Mouse (Mus musculus) heart, postnatal 10 days (tissue): ENCODE results near the gene Nt5dc1. TPM values are rescaled to one million over a fixed set of nuclear protein-coding genes. Genes with fewer than 3 reads are reported as not detected.
"Not testable (repeated sequence)": the region's sequence is repeated elsewhere in the genome, so short reads cannot be mapped to it uniquely, and the experiment has no call there.

Source experiments
- DNase-seq, 2 experiments: peaks; one replicate each; pipeline ENCODE4 v3.0.0; 2021
- intact Hi-C: fragments of 180-260 bp; cut with DNase I; formaldehyde crosslinking; loops from one replicate; pipeline ENCODE4 v1.15.1; 2025
- total RNA-seq, 2 experiments: library from RNA; stranded (reverse); gene quantifications; 2 replicates each; pipeline ENCODE4 v1.2.3; 2021

Nt5dc1 gene
- total RNA-seq, 2 experiments from 2014 or later: 11.1 to 11.4 TPM

DNA sequence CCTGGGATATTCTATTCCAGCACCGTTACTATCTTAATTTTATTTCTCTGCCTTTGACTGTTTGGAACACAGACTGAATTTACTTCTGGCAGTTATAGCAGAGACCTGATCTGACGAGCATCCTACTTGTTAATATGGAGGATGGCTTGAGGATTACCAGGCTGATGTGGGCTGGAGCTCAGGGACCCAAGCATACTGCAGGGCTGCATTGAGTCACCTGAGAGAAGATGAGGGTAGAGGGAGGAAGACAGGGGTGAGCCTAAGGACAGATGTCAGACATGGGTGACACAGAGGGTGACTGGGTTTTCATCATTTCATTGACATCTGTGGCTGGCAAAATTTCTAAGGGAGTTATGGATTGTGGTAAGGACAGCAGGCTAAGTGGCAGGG is 101.1 kb downstream of the Nt5dc1 start:
- no peak for DNase-seq
- intact Hi-C loops: no loop called here

DNA sequence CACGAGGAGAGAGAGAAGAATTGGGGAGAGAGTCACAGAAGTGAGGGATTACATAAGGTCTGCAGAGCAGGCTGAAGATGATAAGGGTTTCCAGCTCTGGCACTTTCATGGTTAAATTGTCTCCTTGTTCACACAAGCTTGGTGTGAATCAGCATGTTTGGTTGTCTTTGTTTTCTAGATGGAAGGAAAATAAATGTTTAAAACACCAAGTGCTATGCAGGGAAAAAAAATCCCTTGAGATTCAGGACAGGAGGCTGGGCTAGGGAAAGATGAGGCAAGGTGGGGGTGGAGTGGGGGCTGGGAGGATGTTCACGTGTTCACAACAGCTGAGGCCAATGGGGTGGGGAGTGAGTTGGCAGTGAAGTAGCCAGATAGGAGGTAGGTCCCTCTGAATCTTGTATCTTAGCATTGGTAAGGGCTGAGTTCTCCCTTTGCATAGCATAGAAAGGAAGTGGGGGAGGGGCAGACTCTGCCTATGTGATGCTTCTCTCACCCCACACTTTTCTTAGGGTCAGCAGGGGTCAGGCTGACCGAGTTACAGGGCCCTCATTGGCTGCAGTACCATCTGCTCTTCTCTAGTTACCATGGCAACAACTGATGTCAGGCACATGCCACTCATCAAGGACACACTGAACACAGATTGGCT is 101.7 kb downstream of the Nt5dc1 start:
- intact Hi-C loops: no loop called here
- peak in 1 of 2 experiments; percentile 30 for DNase-seq

DNA sequence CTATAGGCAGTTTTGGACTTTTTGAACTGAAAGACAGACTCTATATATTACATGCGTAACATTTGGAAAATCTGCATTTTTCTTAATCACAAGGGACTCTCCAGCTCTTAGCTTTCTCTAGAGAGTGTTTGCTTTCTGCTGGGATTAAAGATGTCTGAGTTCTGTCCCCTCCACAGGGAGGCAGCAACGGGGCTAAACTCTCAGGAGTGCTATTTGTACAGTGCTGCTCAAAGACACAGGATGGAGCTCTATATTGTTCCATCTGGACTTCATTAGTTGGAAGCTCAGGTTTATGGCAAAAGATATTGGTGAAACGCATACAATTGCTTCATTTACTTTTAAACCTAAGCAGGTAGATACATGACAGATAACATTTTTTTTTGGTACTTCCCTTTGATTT is 105.8 kb downstream of the Nt5dc1 start:
- no peak for DNase-seq

DNA sequence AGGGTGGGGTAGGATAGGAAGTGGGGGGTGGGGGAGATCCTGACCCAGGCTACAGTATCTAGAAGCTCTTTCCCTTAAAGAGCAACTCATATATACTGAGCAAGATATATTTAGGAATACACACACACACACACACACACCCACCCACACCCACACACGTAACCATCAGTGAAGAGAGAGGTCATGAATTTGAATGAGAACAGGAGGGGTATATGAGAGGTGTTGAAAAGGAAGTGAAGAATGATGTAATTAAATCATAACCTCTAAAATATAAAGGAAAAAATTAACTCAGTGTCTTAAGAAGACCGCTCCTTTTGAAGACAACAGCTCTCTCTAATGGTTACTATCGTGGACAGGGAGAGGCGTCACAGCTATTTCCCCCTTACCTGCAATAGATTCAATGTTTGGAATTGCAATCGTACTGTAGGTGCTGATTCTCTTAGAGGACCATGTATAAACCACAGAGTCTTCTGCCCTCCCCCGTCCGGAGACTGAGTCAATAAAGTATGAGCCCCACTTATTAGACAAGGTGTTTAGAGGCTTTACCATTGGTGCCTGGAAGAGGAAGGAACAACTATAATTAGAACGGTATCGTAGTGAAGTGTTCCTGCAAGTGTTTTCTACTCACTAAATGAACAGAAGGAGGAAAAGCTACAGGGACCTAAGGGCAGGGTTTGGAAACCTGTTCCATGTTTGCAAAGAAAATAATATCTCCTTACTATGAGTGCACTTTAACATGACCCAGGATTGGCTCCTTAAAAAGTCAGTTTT is 108.3 kb downstream of the Nt5dc1 start:
- no peak for DNase-seq
- intact Hi-C loops: no loop called here

More for the DNA sequence above, 105.8 kb downstream of the Nt5dc1 start:
- intact Hi-C loops: no loop called here

DNA sequence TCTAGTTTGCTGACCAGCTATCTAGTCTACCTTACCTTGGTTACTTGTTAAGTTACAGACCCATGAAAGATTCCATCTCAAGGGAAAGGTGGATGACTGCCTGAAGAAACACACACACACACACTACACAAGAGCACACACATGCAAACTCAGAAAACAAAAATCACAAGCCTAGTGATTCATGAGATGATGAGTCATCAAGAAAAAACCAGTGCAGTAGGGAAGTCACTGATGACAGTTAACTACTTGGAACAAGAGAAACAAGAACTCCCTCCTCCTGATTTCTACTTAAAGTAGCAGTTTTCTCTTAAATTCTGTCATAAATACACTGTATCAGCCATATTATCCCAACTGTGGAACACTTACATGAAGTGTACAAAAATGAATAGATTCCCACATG is 111.3 kb downstream of the Nt5dc1 start:
- intact Hi-C loops: no loop called here
- DNase-seq: no peak

DNA sequence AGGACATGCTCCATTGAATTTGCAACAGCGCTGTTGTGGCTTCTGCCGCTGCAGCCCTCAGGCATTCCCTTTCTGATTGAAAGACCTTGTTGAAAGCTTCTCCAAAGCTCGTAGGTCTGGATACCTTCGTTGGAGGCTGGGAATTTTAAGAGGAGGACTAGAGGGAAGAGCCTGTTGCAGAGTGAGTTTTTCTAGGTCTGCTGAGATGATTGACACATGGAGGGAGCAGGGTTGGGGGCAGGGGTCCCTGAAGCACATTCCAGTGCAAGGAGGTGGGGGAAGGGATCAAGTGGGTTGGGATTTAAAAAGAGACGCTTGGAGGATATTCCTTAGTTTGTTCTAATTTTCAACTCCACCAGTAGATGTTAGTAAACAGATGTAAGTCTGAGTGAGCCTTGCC is 118.0 kb downstream of the Nt5dc1 start:
- intact Hi-C loops: no loop called here
- peak in 1 of 2 experiments; percentile 6 for DNase-seq

DNA sequence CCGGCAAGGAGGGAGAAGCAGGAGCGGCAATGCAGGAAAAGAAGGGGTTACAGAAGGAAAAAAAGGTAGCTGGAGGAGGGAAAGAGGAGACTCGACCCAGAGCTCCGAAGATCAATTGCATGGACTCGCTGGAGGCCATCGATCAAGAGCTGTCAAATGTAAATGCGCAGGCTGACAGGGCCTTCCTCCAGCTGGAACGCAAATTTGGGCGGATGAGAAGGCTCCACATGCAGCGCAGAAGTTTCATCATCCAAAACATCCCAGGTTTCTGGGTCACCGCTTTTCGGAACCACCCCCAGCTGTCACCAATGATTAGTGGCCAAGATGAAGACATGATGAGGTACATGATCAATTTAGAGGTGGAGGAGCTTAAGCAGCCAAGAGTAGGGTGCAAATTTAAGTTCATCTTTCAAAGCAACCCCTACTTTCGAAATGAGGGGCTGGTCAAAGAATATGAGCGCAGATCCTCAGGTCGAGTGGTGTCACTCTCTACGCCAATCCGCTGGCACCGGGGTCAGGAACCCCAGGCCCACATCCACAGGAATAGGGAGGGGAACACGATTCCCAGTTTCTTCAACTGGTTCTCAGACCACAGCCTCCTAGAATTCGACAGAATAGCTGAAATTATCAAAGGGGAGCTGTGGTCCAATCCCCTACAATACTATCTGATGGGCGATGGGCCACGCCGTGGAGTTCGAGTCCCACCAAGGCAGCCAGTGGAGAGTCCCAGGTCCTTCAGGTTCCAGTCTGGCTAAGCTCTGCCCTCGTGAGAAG is 120.2 kb downstream of the Nt5dc1 start:
- peak; percentile 12 to 18 for DNase-seq
- intact Hi-C loops: loop anchor here (2.0 kb wide), 1 partner anchor 15 kb away; the partner anchor contains the start of gene Tspyl1

DNA sequence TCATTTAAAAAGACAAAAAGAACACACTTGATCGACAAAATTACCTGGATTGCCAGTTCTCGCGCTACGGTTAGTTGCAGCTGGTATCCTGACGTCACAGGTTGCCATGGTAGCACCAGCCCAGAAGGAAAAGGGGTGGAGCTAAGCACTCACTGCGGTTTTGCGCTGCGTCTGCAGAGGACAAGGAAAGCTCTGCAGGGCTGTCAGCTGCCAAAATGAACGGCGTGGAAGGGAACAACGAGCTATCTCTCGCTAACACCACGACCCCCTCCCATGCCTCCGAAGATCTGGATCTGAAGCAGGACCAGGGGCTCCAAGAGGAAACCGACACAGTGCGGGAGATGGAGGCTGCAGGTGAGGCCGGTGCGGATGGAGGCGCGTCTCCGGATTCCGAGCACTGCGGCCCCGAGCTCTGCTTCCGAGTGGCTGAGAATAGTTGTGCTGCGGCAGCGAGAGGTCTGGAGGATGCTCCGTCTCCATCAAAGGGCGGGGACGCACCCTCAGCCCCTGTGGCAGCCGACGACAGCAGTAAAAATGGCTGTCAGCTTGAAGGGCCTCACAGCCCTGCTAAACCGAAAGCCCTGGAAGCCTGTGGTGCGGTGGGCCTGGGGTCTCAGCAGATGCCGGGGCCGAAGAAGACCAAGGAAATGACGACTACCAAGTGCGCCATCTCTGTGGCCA is 120.9 kb downstream of the Nt5dc1 start, which contains the start of gene Tspyl4:
Gene Tspyl4, plus strand, starts transcription at position 144 of the 681 bp plus-strand sequence.
- intact Hi-C loops: loop anchor here (2.0 kb wide), 1 partner anchor 15 kb away; the partner anchor contains the start of gene Tspyl1
- peak; percentile 94 for DNase-seq

DNA sequence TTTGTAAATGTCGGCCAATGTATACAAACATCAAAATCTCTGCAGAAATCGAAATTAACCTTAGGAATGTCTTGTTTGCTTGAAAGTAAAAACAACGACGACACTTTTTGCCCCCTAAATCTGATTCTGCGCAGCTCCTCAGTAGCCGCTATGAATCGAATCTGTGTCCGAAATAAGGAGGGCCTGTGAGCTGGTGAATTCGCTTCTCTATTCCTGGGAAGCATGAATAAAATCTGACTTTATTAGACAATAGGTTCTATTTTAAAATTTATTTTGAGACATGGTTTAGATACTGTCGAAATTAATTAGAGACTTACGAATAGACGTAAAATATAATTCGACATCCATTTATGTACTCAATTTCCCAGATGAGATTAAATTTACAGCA is 121.4 kb downstream of the Nt5dc1 start:
- DNase-seq: no peak
- intact Hi-C loops: loop anchor here (2.0 kb wide), 1 partner anchor 14 kb away; the partner anchor contains the start of gene Tspyl1

DNA sequence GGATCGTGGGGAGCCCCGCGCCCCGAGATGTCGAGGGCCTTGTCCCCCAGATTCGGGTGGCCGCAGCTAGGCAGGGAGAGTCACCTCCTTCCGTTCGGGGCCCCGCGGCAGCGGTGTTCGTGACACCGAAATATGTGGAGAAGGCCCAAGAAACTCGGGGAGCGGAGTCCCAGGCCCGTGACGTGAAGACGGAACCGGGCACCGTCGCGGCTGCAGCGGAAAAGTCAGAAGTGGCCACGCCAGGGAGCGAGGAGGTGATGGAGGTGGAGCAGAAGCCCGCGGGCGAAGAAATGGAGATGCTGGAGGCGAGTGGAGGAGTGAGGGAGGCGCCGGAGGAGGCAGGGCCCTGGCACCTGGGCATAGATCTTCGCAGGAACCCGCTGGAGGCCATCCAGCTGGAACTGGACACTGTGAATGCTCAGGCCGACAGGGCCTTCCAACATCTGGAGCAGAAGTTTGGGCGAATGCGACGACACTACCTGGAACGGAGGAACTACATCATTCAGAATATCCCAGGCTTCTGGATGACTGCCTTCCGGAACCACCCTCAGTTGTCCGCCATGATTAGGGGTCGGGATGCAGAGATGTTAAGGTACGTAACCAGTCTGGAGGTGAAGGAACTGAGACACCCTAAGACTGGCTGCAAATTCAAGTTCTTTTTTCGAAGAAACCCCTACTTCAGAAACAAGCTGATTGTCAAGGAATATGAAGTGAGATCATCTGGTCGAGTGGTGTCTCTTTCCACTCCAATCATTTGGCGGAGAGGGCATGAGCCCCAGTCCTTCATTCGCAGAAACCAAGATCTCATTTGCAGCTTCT is 135.7 kb downstream of the Nt5dc1 start:
- intact Hi-C loops: loop anchor here (2.0 to 5.0 kb wide), 5 partner anchors 14 to 265 kb away; partner anchors contain the start of genes Calhm5, Rwdd1 and Tspyl4
- peak; percentile 73 to 78 for DNase-seq

DNA sequence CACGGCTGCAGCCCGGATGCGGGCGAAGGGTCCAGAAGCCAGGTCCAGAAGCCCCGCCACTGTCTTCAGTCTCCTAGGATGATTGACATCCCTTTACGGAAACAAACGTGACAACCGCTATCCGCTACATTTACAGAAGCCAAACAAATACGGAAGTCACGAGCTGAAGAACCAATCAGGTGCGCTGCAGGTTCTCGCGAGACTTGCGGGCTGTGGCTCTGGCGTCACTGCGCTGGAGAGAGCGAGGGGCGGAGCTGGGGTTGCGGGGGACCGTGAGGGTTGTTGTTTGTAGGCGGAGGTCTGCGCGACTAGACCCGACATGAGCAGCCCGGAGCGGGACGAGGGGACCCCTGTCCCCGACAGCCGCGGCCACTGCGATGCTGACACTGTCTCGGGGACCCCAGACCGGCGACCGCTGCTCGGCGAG is 136.4 kb downstream of the Nt5dc1 start, which contains the start of gene Tspyl1:
Gene Tspyl1, plus strand, starts transcription at position 229 of the 427 bp plus-strand sequence.
- DNase-seq: peak; percentile 98 to 99
- intact Hi-C loops: loop anchor here (2.0 to 5.0 kb wide), 7 partner anchors 15 to 265 kb away; partner anchors contain the start of genes Calhm5, Dse, Rwdd1 and Tspyl4

DNA sequence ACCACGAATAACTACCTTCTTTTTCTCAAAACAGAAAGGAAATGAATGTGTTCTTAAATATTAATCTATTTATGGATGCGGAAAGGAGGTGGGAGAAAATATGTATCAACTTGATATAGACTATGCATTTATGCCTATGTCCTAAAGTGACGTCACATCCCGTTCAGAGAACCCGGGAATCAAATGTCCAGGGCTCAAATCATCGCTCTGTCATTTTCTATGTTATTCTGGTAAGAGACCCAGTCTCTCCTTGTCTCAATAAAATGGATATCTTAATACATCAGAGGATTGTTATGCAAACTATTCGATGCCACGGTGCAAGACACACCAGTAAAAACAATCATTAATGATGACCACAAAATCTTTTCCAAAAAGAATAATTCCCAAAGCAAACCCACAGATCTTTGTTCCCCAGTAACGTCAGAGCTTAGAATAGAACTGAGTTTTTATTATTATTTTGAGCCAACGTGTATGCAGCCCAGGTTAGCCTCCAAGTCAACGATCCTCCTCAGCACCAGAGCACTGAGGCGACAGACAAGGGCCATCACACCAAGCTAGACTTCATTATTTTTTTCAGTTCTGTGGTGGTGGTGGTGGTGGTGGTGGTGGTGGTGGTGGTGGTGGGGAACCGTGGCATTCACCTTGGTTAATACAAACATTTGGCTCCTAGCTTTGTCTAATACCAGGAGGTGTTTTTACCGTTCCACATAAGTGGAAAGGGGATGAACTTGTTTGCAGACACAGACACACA is 137.0 kb downstream of the Nt5dc1 start:
- peak; percentile 16 to 24 for DNase-seq
- intact Hi-C loops: loop anchor here (2.0 to 5.0 kb wide), 6 partner anchors 46 to 264 kb away; partner anchors contain the start of genes Calhm5, Dse and Rwdd1

DNA sequence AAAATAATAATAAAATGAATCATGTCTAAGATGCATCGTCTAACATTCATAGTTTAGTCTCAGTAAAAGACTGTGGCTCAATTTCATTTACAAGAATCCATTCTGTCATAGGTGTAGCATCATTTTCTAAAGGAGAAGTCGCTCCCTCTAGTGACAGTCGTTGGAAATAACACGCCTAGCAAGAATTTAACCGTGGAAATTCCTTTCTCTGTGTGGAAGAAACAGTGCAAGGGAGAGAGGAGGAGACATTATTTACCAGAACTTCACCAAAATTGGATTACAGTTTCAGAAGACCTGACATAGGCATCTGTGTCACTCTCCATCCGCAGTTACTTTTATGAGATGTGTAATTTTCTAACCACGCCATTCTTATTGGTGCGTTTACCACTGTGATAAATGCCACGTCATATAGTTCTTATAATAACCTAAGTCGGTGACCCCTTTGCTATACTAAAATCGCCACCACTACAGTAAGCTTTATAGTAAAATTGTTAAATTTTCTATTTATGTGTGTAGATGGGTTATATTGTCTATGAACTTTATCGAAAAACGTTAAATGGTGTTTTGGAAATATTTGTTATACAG is 137.7 kb downstream of the Nt5dc1 start:
- DNase-seq: peak; percentile 70 to 75
- intact Hi-C loops: loop anchor here (2.0 to 5.0 kb wide), 6 partner anchors 47 to 263 kb away; partner anchors contain the start of genes Calhm5, Dse and Rwdd1

DNA sequence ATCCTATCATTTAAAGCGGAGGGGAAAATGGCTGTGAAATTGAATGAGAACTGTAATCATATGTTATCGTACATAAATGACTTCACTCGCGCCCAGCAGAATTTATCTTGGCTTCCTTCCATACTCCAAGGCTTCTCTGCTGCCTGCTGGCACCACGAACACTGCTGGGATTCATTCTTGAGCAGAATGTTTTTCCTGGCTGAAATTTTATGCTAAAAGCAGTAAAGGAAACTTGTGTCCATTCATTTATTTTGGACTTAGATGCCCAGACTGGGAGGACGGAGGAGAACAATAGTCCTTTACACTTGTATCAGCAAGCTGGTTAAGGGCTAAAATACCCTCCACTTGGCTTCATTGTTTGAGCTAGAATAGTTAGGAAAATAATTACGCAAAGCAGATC is 146.7 kb downstream of the Nt5dc1 start:
- intact Hi-C loops: no loop called here
- DNase-seq: peak; percentile 40 to 45

DNA sequence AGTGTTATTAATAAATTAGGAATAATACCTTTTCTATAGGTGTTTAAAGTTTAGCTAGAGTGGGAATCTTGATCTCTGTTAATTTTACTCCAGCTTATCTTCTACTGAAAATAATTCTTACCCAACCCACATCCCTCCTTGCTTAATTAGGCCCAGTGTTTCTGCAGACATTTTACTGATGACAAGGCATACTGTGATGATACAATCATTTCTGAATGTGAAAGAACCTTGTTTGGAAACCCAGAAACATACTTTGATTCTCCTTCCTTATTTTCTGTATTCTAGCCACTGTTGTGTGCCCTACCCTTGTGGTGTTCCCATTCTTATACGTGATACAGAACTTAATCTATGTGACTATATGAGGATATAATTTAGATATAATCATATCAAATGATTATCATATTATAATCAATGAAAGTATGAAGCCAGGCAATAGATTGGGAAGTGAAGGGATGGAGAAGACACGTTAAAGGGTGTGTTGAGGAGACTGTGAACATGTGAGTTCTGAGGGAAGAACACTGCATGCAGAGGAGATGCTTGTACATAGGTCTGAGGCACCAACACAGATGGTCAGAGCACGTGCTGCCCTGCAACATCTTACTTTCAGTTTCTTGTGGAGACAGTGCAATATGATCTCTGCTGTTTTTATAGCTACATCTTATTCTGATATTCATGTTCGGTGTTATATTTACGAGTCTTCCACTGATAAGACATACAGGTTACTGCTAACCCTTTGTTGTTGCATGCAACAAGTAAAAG is 150.9 kb downstream of the Nt5dc1 start:
- no peak for DNase-seq
- intact Hi-C loops: no loop called here

DNA sequence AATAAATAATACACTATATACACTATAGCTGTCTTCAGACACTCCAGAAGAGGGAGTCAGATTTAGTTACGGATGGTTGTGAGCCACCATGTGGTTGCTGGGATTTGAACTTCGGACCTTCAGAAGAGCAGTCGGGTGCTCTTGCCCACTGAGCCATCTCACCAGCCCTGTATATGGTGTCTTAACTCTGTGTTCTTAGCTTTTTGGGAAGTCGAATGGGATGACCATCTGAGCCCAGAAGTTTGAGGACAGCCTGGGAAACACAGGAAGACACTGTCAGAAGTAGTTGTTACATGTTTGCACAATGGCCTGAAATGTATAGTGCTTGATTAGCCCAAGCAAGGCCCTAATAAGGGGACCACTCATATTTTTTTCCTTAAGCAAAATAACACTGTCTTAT is 153.2 kb downstream of the Nt5dc1 start:
- no peak for DNase-seq
- intact Hi-C loops: no loop called here

DNA sequence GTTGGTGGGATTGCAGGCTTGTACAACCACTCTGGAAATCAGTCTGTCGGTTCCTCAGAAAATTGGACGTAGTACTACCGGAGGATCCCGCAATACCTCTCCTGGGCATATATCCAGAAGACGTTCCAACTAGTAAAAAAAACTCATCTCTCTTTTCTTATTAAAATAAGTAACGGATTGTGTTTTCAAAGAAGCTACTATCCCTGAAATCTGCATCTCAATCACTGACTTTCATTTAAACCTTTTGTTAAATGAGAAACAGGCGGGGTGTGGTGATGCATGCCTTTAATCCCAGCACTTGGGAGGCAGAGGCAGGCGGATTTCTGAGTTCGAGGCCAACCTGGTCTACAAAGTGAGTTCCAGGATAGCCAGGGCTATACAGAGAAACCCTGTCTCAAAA is 165.5 kb downstream of the Nt5dc1 start:
- intact Hi-C loops, DNase-seq: not testable (repeated sequence)
